Mouse (Mus musculus) embryonic fibroblast, embryonic 13.5 days (primary cell): ENCODE measurements around the gene Hsd17b2. TPM values are rescaled to one million over a fixed set of nuclear protein-coding genes. Genes with fewer than 3 reads are reported as not detected.
"Not testable (repeated sequence)": the region's sequence is repeated elsewhere in the genome, so short reads cannot be mapped to it uniquely, and the experiment has no call there.

Experiments used
- H3K27ac ChIP-seq: 2 replicates; pipeline ENCODE4 v1.5.1; 2012; ENCODE audit warnings: low read length, control low read depth, inconsistent platforms; ENCODE audit not compliant: insufficient read depth
- H3K4me1 ChIP-seq: 2 replicates; pipeline ENCODE4 v1.6.1; 2011; ENCODE audit warnings: low read length; ENCODE audit not compliant: control insufficient read depth, insufficient read depth
- H3K4me3 ChIP-seq: 2 replicates; pipeline ENCODE4 v1.5.1; 2011; ENCODE audit warnings: mild to moderate bottlenecking, control low read depth, low read length; ENCODE audit not compliant: insufficient read depth
- CTCF ChIP-seq: IDR thresholded peaks from 2 replicates; pipeline ENCODE4 v1.5.1; 2011; ENCODE audit warnings: mild to moderate bottlenecking, control low read depth, low read length, moderate library complexity, borderline replicate concordance; ENCODE audit not compliant: insufficient read depth
- POLR2A ChIP-seq: IDR thresholded peaks from 2 replicates; pipeline ENCODE4 v1.6.1; 2011; ENCODE audit warnings: low read depth, mild to moderate bottlenecking, control low read depth, low read length, moderate library complexity
- polyA plus RNA-seq: library from polyadenylated mRNA; stranded (reverse); fragments of >200 nt; gene quantifications from 2 replicates; pipeline ENCODE4 v1.2.4, GENCODE M21; 2011; ENCODE audit warnings: low read depth; ENCODE audit not compliant: missing spikeins, insufficient read length

Gene Hsd17b2
- polyA plus RNA-seq, 1 experiment: not detected

- TF ChIP-seq POLR2A: no peak
- no peak for TF ChIP-seq CTCF
- no peak overlapping the region for H3K4me3 ChIP-seq
- no peaks in the 10 kb centered on the region for H3K4me1 ChIP-seq
- H3K27ac ChIP-seq: no peak overlapping the region
Observed at GRCm38 (mm10) chr8:117706141-117706540, 4.4 kb downstream of the Hsd17b2 start.

- Histone ChIP-seq H3K27ac (no peak overlapping the region), H3K4me3 (no peak overlapping the region), H3K4me1 (no peaks in the 10 kb centered on the region)
- TF ChIP-seq POLR2A (no peak), CTCF (no peak)
Observed at GRCm38 (mm10) chr8:117712226-117712625, 10.5 kb downstream of the Hsd17b2 start.

- TF ChIP-seq CTCF (no peak), POLR2A (no peak)
- H3K4me3 ChIP-seq: no peak overlapping the region
- H3K27ac ChIP-seq: no peak overlapping the region
- no peaks in the 10 kb centered on the region for H3K4me1 ChIP-seq
Observed at GRCm38 (mm10) chr8:117714604-117715003, 12.9 kb downstream of the Hsd17b2 start.

GRCm38 (mm10) chr8:117715896-117716295, 14.2 kb downstream of the Hsd17b2 start:
- no peaks in the 10 kb centered on the region for H3K4me1 ChIP-seq
- no peak overlapping the region for H3K4me3 ChIP-seq
- TF ChIP-seq CTCF: no peak
- no peak for TF ChIP-seq POLR2A
- no peak overlapping the region for H3K27ac ChIP-seq

GRCm38 (mm10) chr8:117718152-117718860, 16.6 kb downstream of the Hsd17b2 start:
- TF ChIP-seq CTCF (no peak), POLR2A (no peak)
- Histone ChIP-seq H3K4me1 (no peaks in the 10 kb centered on the region), H3K4me3 (no peak overlapping the region), H3K27ac (no peak overlapping the region)

GRCm38 (mm10) chr8:117726467-117726866, 24.8 kb downstream of the Hsd17b2 start:
- no peak for TF ChIP-seq POLR2A
- no peak for TF ChIP-seq CTCF
- Histone ChIP-seq H3K27ac (no peak overlapping the region), H3K4me1 (no peaks in the 10 kb centered on the region), H3K4me3 (no peak overlapping the region)

- Histone ChIP-seq H3K27ac (no peak overlapping the region), H3K4me3 (no peak overlapping the region), H3K4me1 (no peaks in the 10 kb centered on the region)
- TF ChIP-seq POLR2A (no peak), CTCF (no peak)
Observed at GRCm38 (mm10) chr8:117727561-117727960, 25.9 kb downstream of the Hsd17b2 start.

- Histone ChIP-seq H3K4me1 (no peaks in the 10 kb centered on the region), H3K4me3 (no peak overlapping the region), H3K27ac (no peak overlapping the region)
- TF ChIP-seq POLR2A: no peak
Observed at GRCm38 (mm10) chr8:117728234-117728633, 26.5 kb downstream of the Hsd17b2 start.

- no peak overlapping the region for H3K4me3 ChIP-seq
- no peak overlapping the region for H3K27ac ChIP-seq
- no peak for TF ChIP-seq POLR2A
- no peak for TF ChIP-seq CTCF
- H3K4me1 ChIP-seq: no peaks in the 10 kb centered on the region
Observed at GRCm38 (mm10) chr8:117730980-117731379, 29.3 kb downstream of the Hsd17b2 start.

GRCm38 (mm10) chr8:117736657-117737175, 35.0 kb downstream of the Hsd17b2 start:
- Histone ChIP-seq H3K4me1 (no peaks in the 10 kb centered on the region), H3K4me3 (no peak overlapping the region), H3K27ac (no peak overlapping the region)
- TF ChIP-seq CTCF: no peak
- TF ChIP-seq POLR2A: no peak

GRCm38 (mm10) chr8:117738206-117738605, 36.5 kb downstream of the Hsd17b2 start:
- H3K4me1 ChIP-seq, H3K4me3 ChIP-seq, H3K27ac ChIP-seq: not testable (repeated sequence)
